Mouse (Mus musculus) ES-E14 (cell line): ENCODE results near the gene Pcdh8. TPM values are rescaled to one million over a fixed set of nuclear protein-coding genes. Genes with fewer than 3 reads are reported as not detected.

Experiments used
- DNase-seq: peaks from one replicate; pipeline ENCODE4 v3.0.0-alpha.2; 2013; ENCODE audit warnings: low read depth, low spot score
- H3K27ac ChIP-seq: 2 replicates; pipeline ENCODE4 v1.5.1; 2012; ENCODE audit warnings: low read depth, mild to moderate bottlenecking, low read length, moderate library complexity, mixed read lengths; ENCODE audit not compliant: poor library complexity, insufficient read depth, severe bottlenecking
- H3K36me3 ChIP-seq: 2 replicates; pipeline ENCODE4 v1.6.1; 2012; ENCODE audit warnings: mild to moderate bottlenecking, low read length, moderate library complexity, mixed read lengths; ENCODE audit not compliant: control insufficient read depth, poor library complexity, insufficient read depth, severe bottlenecking
- H3K4me1 ChIP-seq, 2 experiments: fragments of 150-350 bp in 1 of 2; sonication (generic) in 1 of 2; 2 replicates each; pipeline ENCODE4 v1.6.1; 2012; ENCODE audit warnings: low read length in 2 of 2, mild to moderate bottlenecking in 1 of 2, mixed read lengths in 1 of 2; ENCODE audit not compliant: control insufficient read depth in 2 of 2, insufficient read depth in 2 of 2, poor library complexity in 1 of 2
- H3K4me3 ChIP-seq, 2 experiments: fragments of 150-350 bp in 1 of 2; sonication (generic) in 1 of 2; 2 replicates each; pipeline ENCODE4 v1.5.1; 2012; ENCODE audit warnings: low read length in 2 of 2, low read depth in 1 of 2, mild to moderate bottlenecking in 1 of 2, mixed read lengths in 1 of 2; ENCODE audit not compliant: insufficient read depth in 1 of 2, poor library complexity in 1 of 2, severe bottlenecking in 1 of 2
- H3K9ac ChIP-seq: 2 replicates; pipeline ENCODE4 v1.6.1; 2012; ENCODE audit warnings: low read depth, mild to moderate bottlenecking, low read length, mixed read lengths; ENCODE audit not compliant: poor library complexity, insufficient read depth, severe bottlenecking
- H3K9me3 ChIP-seq: fragments of 150-350 bp; sonication (generic); 2 replicates; pipeline ENCODE4 v1.6.1; 2012; ENCODE audit warnings: low read depth, mild to moderate bottlenecking, low read length; ENCODE audit not compliant: control insufficient read depth, insufficient read depth
- CHD2 ChIP-seq: IDR thresholded peaks from 2 replicates; pipeline ENCODE4 v1.6.1; 2014; ENCODE audit warnings: mild to moderate bottlenecking, low read depth, low read length, inconsistent platforms
- HCFC1 ChIP-seq: IDR thresholded peaks from 2 replicates; pipeline ENCODE4 v1.6.1; 2012; ENCODE audit warnings: low read length, inconsistent platforms, borderline replicate concordance; ENCODE audit not compliant: insufficient read depth
- MAFK ChIP-seq: IDR thresholded peaks from 2 replicates; pipeline ENCODE4 v1.6.1; 2014; ENCODE audit warnings: mild to moderate bottlenecking, low read depth, low read length, inconsistent platforms; ENCODE audit not compliant: insufficient read depth
- ZC3H11A ChIP-seq: IDR thresholded peaks from 2 replicates; pipeline ENCODE4 v1.6.1; 2012; ENCODE audit warnings: low read depth, mild to moderate bottlenecking, inconsistent platforms, low read length, borderline replicate concordance
- ZNF384 ChIP-seq: IDR thresholded peaks from 2 replicates; pipeline ENCODE4 v1.6.1; 2012; ENCODE audit warnings: low read depth, low read length, inconsistent platforms
- in situ Hi-C, 2 experiments: fragments of 600-800 bp; cut with MboI; formaldehyde crosslinking; loops; one replicate each; pipeline ENCODE4 v1.15.1; 2025; ENCODE audit warnings: low sequenced_read_pairs in 2 of 2, inconsistent platforms in 1 of 2; ENCODE audit not compliant: unreplicated experiment in 2 of 2
- total RNA-seq: library from RNA; depleted of rRNA; stranded (reverse); fragments of 300-350 nt; gene quantifications from 2 replicates; pipeline ENCODE4 v1.2.3, GENCODE M21; 2012

Gene Pcdh8
- total RNA-seq, 1 experiment, result 0.94 TPM

GRCm38 (mm10) chr14:79765196-79765765 is 5.8 kb downstream of the Pcdh8 start:
- TF ChIP-seq ZC3H11A (no peak), CHD2 (no peak), HCFC1 (no peak), MAFK (no peak), ZNF384 (no peak)
- no peaks in the 10 kb centered on the region for H3K9me3 ChIP-seq
- in situ Hi-C loops, result no loop called here
- H3K4me3 ChIP-seq, result no peak overlapping the region
- H3K36me3 ChIP-seq, result no peaks in the 10 kb centered on the region
- H3K4me1 ChIP-seq, result peaks cover 0 to 2% of the 10 kb centered on the region in 2 experiments; a peak in 1 of 4 replicates
- H3K9ac ChIP-seq, result no peak overlapping the region
- no peak for DNase-seq
- no peak overlapping the region for H3K27ac ChIP-seq

- Histone ChIP-seq H3K9ac (no peak overlapping the region), H3K4me3 (peak overlapping the region in 1 of 2 experiments; percentile 30; a peak in 1 of 4 replicates), H3K36me3 (no peaks in the 10 kb centered on the region), H3K4me1 (no peaks in the 10 kb centered on the region), H3K27ac (no peak overlapping the region), H3K9me3 (no peaks in the 10 kb centered on the region)
- DNase-seq, result no peak
- in situ Hi-C loops, result no loop called here
- TF ChIP-seq CHD2, result no peak
- TF ChIP-seq MAFK, result no peak
Observed at GRCm38 (mm10) chr14:79754601-79755222, 16.4 kb downstream of the Pcdh8 start.

GRCm38 (mm10) chr14:79754157-79754556 is 17.0 kb downstream of the Pcdh8 start:
- Histone ChIP-seq H3K4me1 (no peaks in the 10 kb centered on the region), H3K9ac (no peak overlapping the region), H3K4me3 (peak overlapping the region in 1 of 2 experiments; percentile 30; a peak in 1 of 4 replicates), H3K9me3 (no peaks in the 10 kb centered on the region), H3K27ac (no peak overlapping the region), H3K36me3 (no peaks in the 10 kb centered on the region)
- no peak for TF ChIP-seq CHD2
- TF ChIP-seq HCFC1, result no peak
- TF ChIP-seq MAFK, result no peak
- TF ChIP-seq ZNF384, result no peak
- TF ChIP-seq ZC3H11A, result no peak
- no peak for DNase-seq
- in situ Hi-C loops, result no loop called here

- TF ChIP-seq ZC3H11A (no peak), MAFK (no peak), HCFC1 (no peak), ZNF384 (no peak), CHD2 (no peak)
- H3K4me1 ChIP-seq, result no peaks in the 10 kb centered on the region
- H3K27ac ChIP-seq, result no peak overlapping the region
- no peak overlapping the region for H3K9ac ChIP-seq
- DNase-seq, result no peak
- H3K36me3 ChIP-seq, result no peaks in the 10 kb centered on the region
- no peak overlapping the region for H3K4me3 ChIP-seq
- in situ Hi-C loops, result no loop called here
- no peaks in the 10 kb centered on the region for H3K9me3 ChIP-seq
Observed at GRCm38 (mm10) chr14:79753733-79754132, 17.4 kb downstream of the Pcdh8 start.
